Mouse (Mus musculus): ENCODE results near the gene Myo15b. TPM values are rescaled to one million over a fixed set of nuclear protein-coding genes. Genes with fewer than 3 reads are reported as not detected.

The Myo15b gene
- polyA plus RNA-seq, 1 experiment from 2014 or later, result 0.67 TPM

- H3K4me3 ChIP-seq, result peak within 1 kb of the TSS; percentile 92
- WGBS, result under 1% methylated on average over 28 of the region's 28 CpGs
- H3K27ac ChIP-seq, result peak within 1 kb of the TSS; percentile 58; the same call in 1 of the 2 replicates
- peak within 1 kb of the TSS; percentile 92 for H3K9ac ChIP-seq
- no peaks in the 10 kb centered on the region for H3K27me3 ChIP-seq
- H3K36me3 ChIP-seq, result peaks cover 26% of the 10 kb centered on the region
- H3K9me3 ChIP-seq, result no peaks in the 10 kb centered on the region
- H3K4me1 ChIP-seq, result peaks cover 22% of the 10 kb centered on the region
- H3K4me2 ChIP-seq, result peak within 1 kb of the TSS; percentile 93
- ATAC-seq (ENCODE audit: insufficient number of reproducible peaks, insufficient read depth, low FRiP score, low TSS enrichment, low read depth), result peak; percentile 93
Measured at GRCm38 (mm10) chr11:115933108-115933746, 75.0 kb downstream of the Myo15b start, which contains the start of the genes Sap30bp and Recql5. TSS of gene Sap30bp (plus strand) at chr11:115933282. TSS of gene Recql5 (minus strand) at chr11:115933477.

- Histone ChIP-seq H3K27me3 (no peaks in the 10 kb centered on the region), H3K36me3 (peaks cover 26% of the 10 kb centered on the region), H3K27ac (peak overlapping the region; percentile 58; the same call in 1 of the 2 replicates), H3K9ac (peak overlapping the region; percentile 92), H3K4me1 (peaks cover 22% of the 10 kb centered on the region), H3K9me3 (no peaks in the 10 kb centered on the region), H3K4me3 (peak overlapping the region; percentile 92), H3K4me2 (peak overlapping the region; percentile 93)
- under 1% methylated on average over 16 of the region's 16 CpGs for WGBS
- no peak for ATAC-seq (ENCODE audit: insufficient number of reproducible peaks, insufficient read depth, low FRiP score, low TSS enrichment, low read depth)
Measured at GRCm38 (mm10) chr11:115933747-115934110, 75.5 kb downstream of the Myo15b start.

GRCm38 (mm10) chr11:115939690-115940329 is 81.6 kb downstream of the Myo15b start:
- no peak overlapping the region for H3K4me3 ChIP-seq
- H3K27me3 ChIP-seq, result no peaks in the 10 kb centered on the region
- 39% methylated on average over 6 of the region's 6 CpGs for WGBS
- no peak overlapping the region for H3K4me2 ChIP-seq
- no peak overlapping the region for H3K9ac ChIP-seq
- no peak overlapping the region for H3K27ac ChIP-seq
- no peak for ATAC-seq (ENCODE audit: insufficient number of reproducible peaks, insufficient read depth, low FRiP score, low TSS enrichment, low read depth)
- H3K9me3 ChIP-seq, result no peaks in the 10 kb centered on the region
- H3K4me1 ChIP-seq, result peaks cover 1% of the 10 kb centered on the region; the same call in 1 of the 2 replicates
- H3K36me3 ChIP-seq, result peaks cover 79% of the 10 kb centered on the region

GRCm38 (mm10) chr11:115941980-115942379 is 83.8 kb downstream of the Myo15b start:
- Histone ChIP-seq H3K9ac (no peak overlapping the region), H3K9me3 (no peaks in the 10 kb centered on the region), H3K4me2 (no peak overlapping the region), H3K27me3 (no peaks in the 10 kb centered on the region), H3K27ac (no peak overlapping the region), H3K4me1 (no peaks in the 10 kb centered on the region), H3K4me3 (no peak overlapping the region), H3K36me3 (peaks cover 90% of the 10 kb centered on the region)
- WGBS, result 84% methylated on average over 7 of the region's 7 CpGs
- no peak for ATAC-seq (ENCODE audit: insufficient number of reproducible peaks, insufficient read depth, low FRiP score, low TSS enrichment, low read depth)

Other genes with a start within 250 kb of the Myo15b start
- gene Mif4gd, start 245.4 kb upstream of the Myo15b start, polyA plus RNA-seq (2015; fragmentation: Nextera tagmentation; extraction: Ambion mirVana), result 20.2 and 20.6 TPM in 2 replicates
- 25.0 and 28.0 TPM in 2 replicates for gene Slc25a19, start 230.1 kb upstream of the Myo15b start, polyA plus RNA-seq (2015; fragmentation: Nextera tagmentation; extraction: Ambion mirVana)
- gene Grb2, start 149.8 kb upstream of the Myo15b start, polyA plus RNA-seq (2015; fragmentation: Nextera tagmentation; extraction: Ambion mirVana), result 77.7 and 108 TPM in 2 replicates
- 24.8 and 24.9 TPM in 2 replicates for gene Tmem94, start 93.0 kb upstream of the Myo15b start, polyA plus RNA-seq (2015; fragmentation: Nextera tagmentation; extraction: Ambion mirVana)
- gene Caskin2, start 44.8 kb upstream of the Myo15b start, polyA plus RNA-seq (2015; fragmentation: Nextera tagmentation; extraction: Ambion mirVana), result 16.1 and 17.3 TPM in 2 replicates
- gene Tsen54, start 43.7 kb upstream of the Myo15b start, polyA plus RNA-seq (2015; fragmentation: Nextera tagmentation; extraction: Ambion mirVana), result 31.3 and 34.6 TPM in 2 replicates
- gene Llgl2, start 34.4 kb upstream of the Myo15b start, polyA plus RNA-seq (2015; fragmentation: Nextera tagmentation; extraction: Ambion mirVana), result 8.1 and 9.5 TPM in 2 replicates
- 3.3 and 3.4 TPM in 2 replicates for gene Smim5, start 41.6 kb downstream of the Myo15b start, polyA plus RNA-seq (2015; fragmentation: Nextera tagmentation; extraction: Ambion mirVana)
- gene Smim6, start 53.6 kb downstream of the Myo15b start, polyA plus RNA-seq (2015; fragmentation: Nextera tagmentation; extraction: Ambion mirVana), result 1.1 and 1.2 TPM in 2 replicates
- 47.0 and 53.9 TPM in 2 replicates for gene Sap30bp, start 74.9 kb downstream of the Myo15b start, polyA plus RNA-seq (2015; fragmentation: Nextera tagmentation; extraction: Ambion mirVana)
- 22.9 and 24.9 TPM in 2 replicates for gene Recql5, start 75.1 kb downstream of the Myo15b start, polyA plus RNA-seq (2015; fragmentation: Nextera tagmentation; extraction: Ambion mirVana)
- 11.2 and 11.6 TPM in 2 replicates for gene Itgb4, start 116.3 kb downstream of the Myo15b start, polyA plus RNA-seq (2015; fragmentation: Nextera tagmentation; extraction: Ambion mirVana)
- gene Galk1, start 154.3 kb downstream of the Myo15b start, polyA plus RNA-seq (2015; fragmentation: Nextera tagmentation; extraction: Ambion mirVana), result 169 and 189 TPM in 2 replicates
- 2,264 and 2,363 TPM in 2 replicates for gene H3f3b, start 169.6 kb downstream of the Myo15b start, polyA plus RNA-seq (2015; fragmentation: Nextera tagmentation; extraction: Ambion mirVana)
- 40.7 and 44.9 TPM in 2 replicates for gene Unk, start 171.9 kb downstream of the Myo15b start, polyA plus RNA-seq (2015; fragmentation: Nextera tagmentation; extraction: Ambion mirVana)
- 2.7 and 2.9 TPM in 2 replicates for gene Unc13d, start 219.6 kb downstream of the Myo15b start, polyA plus RNA-seq (2015; fragmentation: Nextera tagmentation; extraction: Ambion mirVana)
- 48.8 and 52.0 TPM in 2 replicates for gene Wbp2, start 228.6 kb downstream of the Myo15b start, polyA plus RNA-seq (2015; fragmentation: Nextera tagmentation; extraction: Ambion mirVana)